Mouse (Mus musculus): ENCODE data around the gene Prdx2.

DNA sequence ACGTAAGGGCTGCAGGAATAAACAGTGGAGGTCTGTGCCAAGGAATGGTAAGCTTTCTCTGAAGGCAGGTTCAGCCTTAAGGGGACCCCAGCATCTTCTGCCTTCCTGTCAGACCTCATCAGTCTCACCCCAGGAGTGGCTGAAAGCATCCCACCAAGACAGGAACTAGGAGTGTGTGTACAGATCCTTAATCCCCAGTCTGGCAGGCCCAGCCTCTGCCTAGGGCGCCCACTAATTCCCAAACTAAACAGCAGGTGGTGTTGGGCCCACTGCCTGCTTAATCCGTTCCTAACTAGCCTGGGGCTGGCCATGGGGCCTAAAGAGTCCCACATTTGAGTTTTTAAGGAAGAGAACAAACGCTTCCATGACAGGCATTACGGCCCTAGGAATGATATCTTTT, 47.8 kb downstream of the Prdx2 start:
- TF ChIP-seq POLR2A (IDR thresholded peaks at IDR 0.05; ENCODE audit: insufficient read length, low read depth) (no peak), CEBPB (IDR thresholded peaks at IDR 0.05; ENCODE audit: insufficient read depth, poor library complexity, severe bottlenecking) (no peak), MAX (IDR thresholded peaks at IDR 0.05; ENCODE audit: low read depth) (no peak), TCF12 (IDR thresholded peaks at IDR 0.05; ENCODE audit: insufficient read depth, poor library complexity, severe bottlenecking) (no peak), MYOG (IDR thresholded peaks at IDR 0.05; ENCODE audit: control insufficient read depth in 1 of 3, insufficient read depth in 1 of 3, insufficient read length in 2 of 3, low read depth in 2 of 3) (no peak), E2F4 (IDR thresholded peaks at IDR 0.05; ENCODE audit: insufficient read depth) (no peak), POLR2AphosphoS2 (IDR thresholded peaks at IDR 0.05; ENCODE audit: insufficient read length, low read depth) (no peak), REST (IDR thresholded peaks at IDR 0.05; ENCODE audit: insufficient read depth, insufficient read length) (no peak), TCF3 (IDR thresholded peaks at IDR 0.05; ENCODE audit: insufficient read length, low read depth) (no peak), USF1 (IDR thresholded peaks at IDR 0.05; ENCODE audit: low read depth) (no peak)
